Mouse (Mus musculus): ENCODE results near the gene Phactr3.
A peak's percentile ranks its signal among the peaks of the same experiment; 100 is the strongest.
"Not testable (repeated sequence)": the region's sequence is repeated elsewhere in the genome, so short reads cannot be mapped to it uniquely, and the experiment has no call there.

The Phactr3 gene

DNA sequence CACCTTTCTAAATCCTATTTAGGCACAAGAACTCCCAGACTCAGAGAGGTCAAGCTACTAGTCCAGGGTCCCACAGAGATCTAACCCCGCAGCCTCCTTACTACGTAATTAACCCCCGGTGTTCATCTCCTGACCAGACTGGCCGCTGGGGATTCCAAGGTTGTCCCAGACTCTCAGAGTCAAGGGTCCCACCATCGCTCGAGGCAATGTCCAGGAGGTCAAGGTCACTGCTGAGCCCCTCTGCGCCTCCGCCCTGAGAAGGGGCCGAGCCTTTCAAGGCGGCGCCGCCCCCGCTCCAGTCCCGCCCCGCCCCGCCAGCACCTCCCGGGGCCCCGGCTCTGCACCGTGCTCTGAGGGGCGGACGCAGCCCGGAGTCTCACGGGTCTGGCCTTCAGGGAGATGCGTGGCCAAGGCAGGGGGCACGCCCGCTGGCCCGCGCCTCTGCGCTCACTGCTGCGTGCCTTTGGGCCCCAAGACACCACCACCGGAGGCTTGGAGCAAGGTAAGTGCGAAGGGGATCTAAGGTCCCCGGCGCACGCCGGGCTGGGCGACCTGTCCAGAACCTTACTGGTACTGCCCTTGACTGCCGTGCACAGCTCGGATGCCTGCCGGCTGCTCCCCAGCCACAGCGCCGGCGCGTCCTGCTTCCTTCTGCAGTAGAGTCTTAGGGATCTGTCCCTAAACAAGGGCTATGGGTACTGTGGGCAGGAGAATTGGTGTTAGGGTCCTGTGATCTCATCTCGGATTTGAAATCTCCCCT, at the start of gene Phactr3:
TSS of gene Phactr3 (plus strand) at position 175 of the 760 bp plus-strand sequence.
- DNase-seq (ENCODE audit: low spot score in 2 of 2): no peak

DNA sequence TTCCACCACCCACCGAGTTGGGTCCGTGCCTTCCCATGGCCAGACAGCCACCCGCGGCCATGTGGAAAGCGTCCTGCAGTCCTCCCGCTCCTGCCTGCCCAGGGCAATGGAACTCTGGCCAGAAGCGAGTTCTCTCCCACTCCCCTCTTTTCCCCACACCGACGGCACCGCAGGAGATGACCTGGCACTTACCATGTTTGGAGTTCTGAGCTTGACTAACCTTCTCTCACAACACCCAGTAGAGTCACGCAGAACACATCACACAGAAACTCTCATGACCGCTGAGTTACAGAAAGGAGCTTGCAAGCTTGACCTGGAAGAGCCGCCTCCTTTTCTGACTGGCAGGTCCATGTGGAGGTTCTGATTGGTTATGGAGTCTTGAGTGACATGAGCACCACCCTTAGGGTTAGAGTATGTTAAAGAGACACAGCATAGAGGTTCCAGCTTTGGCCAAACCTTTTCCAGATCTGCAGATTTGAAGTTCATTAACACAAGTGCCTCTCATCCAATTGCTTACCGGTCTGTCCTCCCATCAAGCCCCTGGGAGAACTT, 40.5 kb upstream of the Phactr3 start, which contains the start of gene Zfp931:
TSS of gene Zfp931 (minus strand) at position 311 of the 552 bp plus-strand sequence.
- not testable (repeated sequence) for DNase-seq (ENCODE audit: low spot score in 2 of 2)

DNA sequence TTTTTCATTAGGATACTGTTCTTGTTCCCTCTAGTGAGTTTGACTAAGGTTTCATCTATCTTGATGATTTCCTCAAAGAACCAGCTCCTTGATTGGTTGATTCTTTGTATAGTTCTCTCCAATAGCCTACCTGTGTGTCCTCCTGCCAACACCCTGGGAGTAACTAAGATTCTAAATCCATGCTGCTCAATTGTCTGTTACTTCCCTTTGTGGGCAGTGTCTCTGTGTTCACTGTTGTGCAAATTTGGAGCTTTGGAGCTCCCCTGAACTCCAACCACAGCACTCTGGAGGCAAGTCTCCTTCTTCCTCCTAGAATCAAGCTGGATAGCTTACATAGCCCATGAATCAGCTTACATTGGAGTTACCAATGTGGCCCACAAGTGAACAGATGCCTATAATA, 29.2 kb upstream of the Phactr3 start:
- DNase-seq (ENCODE audit: low spot score in 2 of 2): no peak

DNA sequence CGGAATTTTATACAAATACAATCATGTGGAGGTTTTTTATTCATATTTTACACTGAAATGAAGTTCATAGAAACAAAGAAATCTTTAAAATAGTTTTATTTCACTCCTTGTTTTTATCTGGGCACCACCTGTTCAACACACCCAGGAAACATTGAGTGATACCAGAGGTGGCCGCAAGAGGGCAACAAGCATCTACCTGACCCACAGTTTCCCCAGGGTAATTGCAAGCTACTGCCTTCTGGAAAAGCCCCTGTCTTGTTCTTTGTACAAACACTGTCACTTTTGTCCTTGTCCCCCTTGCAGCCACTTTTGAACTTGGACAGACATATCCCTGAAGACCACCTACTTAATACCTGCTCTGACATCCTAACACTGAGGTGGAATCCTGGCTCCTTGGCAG, 20.8 kb upstream of the Phactr3 start:
- DNase-seq (ENCODE audit: low spot score in 2 of 2): peak in 1 of 2 experiments; percentile 49

DNA sequence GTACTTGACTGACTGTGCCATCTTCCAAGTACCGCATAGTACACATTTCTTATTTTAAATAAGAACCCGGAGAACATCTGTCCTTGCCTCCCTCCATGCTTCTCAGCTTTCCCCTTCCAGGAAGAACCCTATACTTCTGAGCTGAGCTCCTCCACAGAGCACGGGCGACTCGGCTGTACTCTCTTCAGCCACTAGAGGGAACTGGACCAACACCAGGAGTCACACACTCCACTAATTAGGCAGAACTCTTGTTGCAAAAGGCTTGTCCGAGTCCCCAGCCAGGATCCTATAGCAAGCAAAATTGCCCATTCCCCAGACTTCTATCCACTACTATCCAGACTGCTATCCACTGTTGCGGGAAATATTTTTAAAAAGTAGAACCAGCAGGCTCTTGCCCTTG, 16.8 kb upstream of the Phactr3 start:
- peak in 1 of 2 experiments; percentile 56 for DNase-seq (ENCODE audit: low spot score in 2 of 2)

DNA sequence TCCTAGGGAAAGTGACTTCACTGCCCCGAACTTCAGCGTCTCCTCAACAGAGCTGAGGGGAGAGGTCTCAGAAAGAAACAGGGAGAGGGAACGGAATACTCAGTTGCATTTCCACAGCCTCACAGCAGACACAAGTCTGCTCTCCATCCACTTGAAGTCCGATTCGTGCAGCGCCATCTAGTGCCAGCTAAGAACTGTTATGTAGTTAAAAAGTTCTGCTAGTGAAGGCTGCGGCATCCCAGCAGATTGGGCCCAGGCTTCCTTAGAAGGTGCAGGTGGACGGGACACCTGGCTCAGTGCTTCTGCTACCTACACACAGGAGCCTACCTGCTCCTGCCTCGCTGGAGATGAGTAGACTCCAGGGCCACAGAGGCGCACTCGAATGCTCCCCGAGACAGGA, 829 bp upstream of the Phactr3 start:
- no peak for DNase-seq (ENCODE audit: low spot score in 2 of 2)

DNA sequence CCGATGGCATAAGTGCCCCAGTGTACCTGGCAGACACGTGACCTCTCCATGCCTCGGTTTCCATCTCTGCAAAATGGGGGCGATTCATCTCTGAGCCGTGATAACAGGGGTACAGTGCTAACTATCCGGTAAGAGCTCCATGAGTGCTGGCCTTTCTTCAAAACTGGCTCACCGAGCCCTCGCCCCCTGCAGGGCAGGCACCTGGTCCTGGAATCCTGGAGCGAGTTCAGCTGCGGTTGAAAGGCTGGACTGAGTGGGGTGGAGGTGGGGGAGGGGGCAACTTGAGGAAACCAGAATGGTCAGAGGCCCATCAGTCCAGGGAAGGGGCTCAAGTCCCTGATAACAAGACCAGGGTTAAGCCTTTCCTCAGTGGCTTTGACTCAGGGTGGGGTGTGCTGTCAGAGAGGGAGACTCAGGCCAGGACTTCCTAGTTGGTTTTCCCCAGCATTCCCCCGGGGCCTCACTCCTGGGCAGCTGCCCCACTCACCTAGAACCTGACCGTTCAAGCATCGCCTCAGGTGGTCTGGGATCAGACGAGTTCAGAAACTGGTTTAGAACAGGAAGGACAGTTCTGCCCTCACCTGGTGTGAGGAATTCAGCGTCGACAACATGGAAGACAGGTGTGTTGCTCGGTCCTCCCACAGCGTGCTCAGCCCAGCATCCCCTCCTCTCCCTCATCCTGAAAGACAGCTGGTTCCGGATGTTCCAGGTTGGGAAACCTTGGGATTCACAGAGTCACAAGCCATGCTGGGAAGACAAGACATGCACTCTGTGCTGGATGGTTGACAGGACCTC, 983 bp downstream of the Phactr3 start:
- no peak for DNase-seq (ENCODE audit: low spot score in 2 of 2)

DNA sequence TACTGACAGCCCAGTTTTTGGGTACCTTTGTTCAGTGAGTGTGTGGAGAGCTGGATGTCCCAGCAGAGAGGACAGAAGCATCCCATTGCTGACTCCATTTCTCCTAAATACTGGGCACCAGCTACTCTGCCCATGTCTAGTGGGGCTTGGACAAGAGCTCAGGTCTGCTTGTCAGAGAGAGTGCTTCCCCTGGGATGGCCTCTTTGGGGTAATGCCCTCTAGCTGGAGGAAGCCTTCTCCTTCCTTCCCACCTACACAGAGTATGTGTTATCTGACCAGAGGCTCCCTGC, 1.5 kb downstream of the Phactr3 start:
- no peak for DNase-seq (ENCODE audit: low spot score in 2 of 2)

DNA sequence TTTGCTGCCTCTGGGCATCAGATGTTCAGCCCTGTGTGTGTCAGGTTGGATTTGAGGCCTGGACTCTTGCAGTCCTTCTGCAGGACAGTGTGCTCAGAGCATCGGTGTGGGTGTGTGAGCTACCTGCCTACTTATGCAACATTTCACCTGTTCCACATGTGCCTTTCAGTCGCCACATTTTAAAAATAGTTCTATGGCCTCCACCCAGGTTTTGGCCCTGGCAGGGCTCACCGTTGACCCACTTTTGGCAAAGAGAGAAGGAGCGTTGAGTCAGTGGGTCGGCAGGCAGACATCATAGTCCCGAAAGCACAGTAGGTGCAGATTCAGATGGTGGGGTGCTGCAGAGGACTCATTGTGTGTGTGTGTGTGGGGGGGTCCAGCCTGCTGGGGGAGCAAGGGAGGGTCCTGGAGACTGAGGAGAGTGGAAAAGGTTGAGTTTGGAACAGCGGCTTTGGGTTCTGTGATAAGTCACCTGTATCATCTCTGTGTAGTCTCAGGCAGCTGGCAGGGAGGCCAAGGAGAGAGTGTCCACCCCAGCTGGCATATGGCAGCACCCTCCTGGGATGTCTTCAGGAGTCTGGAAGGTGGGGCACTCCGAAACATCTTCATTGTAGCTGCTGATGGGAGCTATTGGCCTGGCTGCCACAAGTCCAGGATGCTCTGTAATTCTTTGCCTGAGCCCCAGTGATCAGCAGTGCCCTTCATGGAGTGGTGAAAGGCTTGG, 2.0 kb downstream of the Phactr3 start:
- no peak for DNase-seq (ENCODE audit: low spot score in 2 of 2)

DNA sequence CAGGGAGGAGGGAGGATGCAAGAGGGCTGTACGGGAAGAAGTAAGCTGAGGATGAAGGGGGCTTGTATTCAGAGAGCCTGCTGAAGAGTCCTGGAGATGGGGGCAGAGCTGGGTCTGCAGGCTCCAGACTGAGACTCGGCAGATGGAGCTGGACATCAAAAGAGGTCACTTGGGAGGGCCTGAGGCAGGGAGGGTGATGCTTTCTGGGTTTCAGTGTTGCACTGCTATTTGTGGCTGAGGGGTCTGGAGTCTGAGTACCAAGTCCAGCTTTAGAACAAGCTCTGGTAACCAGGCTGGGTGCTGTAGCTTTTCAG, 2.6 kb downstream of the Phactr3 start:
- no peak for DNase-seq (ENCODE audit: low spot score in 2 of 2)

DNA sequence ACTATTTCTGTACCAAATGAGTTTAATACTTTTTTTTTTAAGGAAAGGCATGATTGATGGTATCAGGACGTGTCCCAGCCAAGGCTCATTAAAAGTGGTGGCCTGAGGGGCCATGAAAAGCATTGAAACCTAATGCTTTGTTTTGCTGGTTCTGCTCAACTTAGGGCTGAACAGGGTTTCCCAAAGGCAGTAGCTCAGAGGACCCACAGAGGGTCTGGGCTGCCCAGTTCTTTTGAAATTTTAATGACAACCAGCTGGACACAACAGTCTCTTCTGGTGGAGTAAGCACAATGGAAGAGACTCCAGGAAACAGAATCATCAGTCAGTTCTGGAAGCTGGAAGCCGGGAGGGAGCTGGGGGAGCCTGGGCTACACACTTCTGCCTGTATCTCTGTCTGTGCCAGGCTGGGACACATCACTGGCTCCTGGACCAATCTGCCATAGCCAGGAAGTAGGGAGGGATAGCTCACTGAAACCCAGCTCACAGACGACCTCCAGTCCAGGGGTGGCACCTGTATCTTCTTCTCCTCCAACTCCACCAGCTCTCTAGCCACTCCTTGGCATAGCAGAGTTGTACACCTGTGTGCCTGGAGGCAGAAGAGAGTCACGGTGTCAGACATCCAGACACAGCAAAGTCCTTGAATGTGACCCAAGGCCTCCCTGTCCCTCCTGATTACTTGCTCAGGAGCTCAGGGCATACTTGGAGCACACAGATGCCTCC, 3.3 kb downstream of the Phactr3 start:
- peak; percentile 2 to 3 for DNase-seq (ENCODE audit: low spot score in 2 of 2)

DNA sequence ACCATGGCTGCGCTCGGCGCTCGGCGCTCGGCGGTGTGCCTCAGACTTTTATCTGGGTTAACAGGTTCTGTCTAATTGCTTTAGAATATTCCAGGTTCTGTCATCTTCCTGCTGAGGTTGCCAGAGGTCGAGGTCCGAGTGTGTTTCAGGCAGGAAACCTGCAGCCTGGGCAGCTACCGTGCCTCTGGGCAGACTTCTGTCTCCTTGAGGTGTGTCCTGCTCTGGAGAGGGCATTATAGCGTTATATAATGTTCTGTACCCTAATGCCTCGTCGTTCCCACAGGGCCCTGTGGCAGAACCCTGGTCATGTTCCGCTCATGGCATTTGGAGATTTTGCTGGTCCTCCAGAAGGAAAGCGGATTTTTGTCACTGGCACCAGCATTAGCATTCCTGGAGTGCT, 4.7 kb downstream of the Phactr3 start:
- DNase-seq (ENCODE audit: low spot score in 2 of 2): peak; percentile 2 to 6

DNA sequence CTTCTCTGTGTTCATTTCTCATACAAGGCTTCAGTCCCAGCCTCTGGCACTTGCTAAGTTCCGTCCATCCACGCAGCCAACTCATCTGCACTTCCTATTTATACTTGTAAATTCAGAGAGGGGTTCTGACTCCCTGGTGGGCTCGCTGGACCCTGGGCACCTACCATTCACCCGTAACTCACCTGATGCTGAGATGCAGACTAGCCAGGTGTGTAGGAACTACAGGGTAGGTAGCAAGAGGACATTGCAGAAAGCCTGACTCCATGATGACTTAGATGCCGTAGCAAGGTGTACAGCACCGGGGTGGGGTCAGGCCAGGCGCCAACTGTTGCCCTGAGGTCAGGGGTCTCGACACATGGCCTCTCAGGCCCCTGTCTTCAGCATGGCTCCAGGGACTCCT, 6.7 kb downstream of the Phactr3 start:
- DNase-seq (ENCODE audit: low spot score in 2 of 2): peak; percentile 5 to 7

DNA sequence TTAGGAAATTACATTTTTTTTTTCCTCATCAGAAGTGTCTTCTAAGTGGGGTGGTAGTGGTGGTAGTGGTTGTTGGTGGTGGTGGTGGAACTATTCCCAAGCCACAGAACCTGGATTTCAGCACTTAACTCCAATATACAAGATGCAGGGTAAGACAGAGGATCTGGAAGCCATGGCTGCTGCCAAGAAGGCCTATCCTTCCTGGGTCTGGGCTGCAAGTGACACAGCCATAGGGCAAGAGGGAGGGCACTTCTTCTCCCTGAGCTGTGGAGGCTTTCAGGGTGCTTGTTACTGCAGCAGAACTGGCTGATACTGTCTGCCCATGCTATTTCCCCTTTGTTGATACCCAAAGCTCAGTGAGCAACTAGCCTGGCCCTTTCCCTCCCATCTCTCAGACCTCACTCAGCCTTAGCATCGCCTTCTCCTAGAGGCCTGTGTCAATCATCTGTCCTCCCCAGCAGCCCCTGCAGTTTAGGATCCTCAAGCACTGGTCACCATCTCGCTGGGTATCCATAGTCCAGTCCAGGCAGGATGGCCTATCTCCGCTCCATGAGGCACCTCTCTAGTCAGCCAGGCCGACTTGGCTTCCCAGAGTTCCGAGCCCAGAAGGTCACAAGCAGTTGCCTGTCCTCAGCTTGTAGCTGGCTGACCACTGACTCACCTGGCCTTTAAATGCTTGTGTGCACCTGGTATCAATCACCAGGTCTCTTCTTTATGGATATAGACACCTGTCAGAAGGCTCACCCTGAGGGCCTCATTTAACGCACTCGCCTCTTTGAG, 7.5 kb downstream of the Phactr3 start:
- DNase-seq (ENCODE audit: low spot score in 2 of 2): peak; percentile 5

DNA sequence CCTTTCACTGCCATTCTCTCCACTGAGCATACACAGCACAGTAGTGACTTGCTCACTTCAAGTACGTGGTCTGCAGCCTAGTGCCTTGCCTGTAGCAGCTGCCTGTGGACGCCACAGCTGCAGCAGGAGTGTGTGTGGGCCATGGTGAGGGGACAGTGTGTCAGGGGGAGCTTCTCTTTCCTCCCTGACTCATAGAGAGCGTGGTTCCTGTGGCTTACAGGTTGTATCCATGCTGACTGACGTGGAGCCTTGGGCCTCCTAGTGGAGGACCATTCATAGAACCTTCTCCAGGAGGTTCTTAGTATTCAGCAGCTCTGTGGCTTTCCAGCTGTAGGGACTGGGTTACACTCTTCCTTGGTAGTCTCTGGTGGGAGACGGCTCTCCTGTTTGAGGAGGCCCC, 9.8 kb downstream of the Phactr3 start:
- peak in 1 of 2 experiments; percentile 5 for DNase-seq (ENCODE audit: low spot score in 2 of 2)

DNA sequence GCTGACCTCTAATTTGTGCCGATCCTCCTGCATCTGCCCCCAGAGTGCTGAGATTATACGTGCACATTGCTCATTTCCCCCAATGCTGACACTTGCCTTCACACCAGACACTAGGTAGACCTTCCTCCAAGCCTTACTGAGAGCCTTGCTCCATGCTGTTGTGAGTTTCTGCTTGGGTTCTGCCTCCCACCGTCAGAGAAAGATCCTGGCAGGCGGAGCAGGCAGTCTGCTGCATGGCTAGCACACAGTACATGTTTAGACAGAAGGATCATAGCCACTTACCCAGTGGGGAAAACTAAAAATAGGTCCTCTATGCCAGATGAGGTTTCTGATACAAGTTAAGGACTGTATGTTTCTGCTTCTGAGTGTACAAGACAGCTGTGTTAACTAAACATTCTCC, 10.4 kb downstream of the Phactr3 start:
- peak in 1 of 2 experiments; percentile 22 for DNase-seq (ENCODE audit: low spot score in 2 of 2)

DNA sequence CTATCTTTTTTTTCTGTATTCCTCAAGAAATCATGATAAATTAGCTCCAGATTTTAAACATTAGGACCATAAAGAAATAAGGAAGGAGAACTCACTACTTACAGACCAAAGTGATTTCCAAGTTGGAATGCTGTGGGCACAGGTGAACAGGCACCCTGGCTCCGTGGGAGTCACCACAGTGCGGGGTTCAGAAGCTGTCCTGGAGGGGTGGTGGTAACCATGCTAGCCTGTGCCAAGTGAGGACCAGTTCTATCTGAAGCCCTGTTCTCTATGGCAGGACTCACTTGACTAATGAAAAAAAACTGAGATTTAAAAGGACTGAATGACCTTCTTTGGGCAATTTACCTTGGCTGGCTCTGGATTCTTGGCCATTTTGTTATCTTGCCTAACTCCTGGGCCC, 10.9 kb downstream of the Phactr3 start:
- DNase-seq (ENCODE audit: low spot score in 2 of 2): peak in 1 of 2 experiments; percentile 6

DNA sequence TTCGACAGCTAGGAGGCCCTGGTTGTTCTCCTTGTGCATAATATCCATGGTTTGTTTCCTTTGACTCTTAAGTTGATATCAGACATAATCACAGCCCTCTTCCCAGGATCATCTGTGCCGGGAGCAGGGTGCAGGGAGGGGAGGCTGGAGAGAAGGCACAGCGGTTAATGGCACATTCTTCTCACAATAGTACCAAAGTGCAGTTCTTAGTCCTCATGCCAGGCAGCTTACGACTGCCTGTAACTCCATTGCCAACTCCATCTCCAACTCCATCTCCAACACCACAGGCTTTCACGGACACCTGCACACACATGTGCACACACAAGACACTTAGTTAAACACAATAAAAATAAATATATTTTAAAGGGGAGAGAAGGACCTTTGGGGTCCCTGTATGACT, 11.8 kb downstream of the Phactr3 start:
- no peak for DNase-seq (ENCODE audit: low spot score in 2 of 2)

DNA sequence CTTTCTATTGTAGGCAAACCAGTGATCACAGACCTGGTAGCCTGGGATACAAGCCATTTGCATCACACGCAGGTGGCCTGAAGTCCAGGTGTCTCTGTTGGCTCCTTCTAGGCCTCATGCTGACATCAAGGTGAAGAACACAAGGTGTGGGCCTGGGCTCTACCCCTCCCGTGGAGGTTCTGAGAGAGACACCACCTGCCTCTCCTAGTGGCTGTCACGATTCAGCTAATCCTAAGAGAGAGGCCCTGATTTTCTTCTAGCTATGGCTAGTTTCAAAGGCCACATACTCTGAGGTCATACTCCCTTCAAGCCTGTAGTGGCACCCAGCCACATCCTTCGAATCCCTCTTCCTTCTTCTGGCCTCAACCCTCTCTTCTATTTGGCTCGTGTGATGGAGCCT, 12.2 kb downstream of the Phactr3 start:
- DNase-seq (ENCODE audit: low spot score in 2 of 2): peak in 1 of 2 experiments; percentile 4

DNA sequence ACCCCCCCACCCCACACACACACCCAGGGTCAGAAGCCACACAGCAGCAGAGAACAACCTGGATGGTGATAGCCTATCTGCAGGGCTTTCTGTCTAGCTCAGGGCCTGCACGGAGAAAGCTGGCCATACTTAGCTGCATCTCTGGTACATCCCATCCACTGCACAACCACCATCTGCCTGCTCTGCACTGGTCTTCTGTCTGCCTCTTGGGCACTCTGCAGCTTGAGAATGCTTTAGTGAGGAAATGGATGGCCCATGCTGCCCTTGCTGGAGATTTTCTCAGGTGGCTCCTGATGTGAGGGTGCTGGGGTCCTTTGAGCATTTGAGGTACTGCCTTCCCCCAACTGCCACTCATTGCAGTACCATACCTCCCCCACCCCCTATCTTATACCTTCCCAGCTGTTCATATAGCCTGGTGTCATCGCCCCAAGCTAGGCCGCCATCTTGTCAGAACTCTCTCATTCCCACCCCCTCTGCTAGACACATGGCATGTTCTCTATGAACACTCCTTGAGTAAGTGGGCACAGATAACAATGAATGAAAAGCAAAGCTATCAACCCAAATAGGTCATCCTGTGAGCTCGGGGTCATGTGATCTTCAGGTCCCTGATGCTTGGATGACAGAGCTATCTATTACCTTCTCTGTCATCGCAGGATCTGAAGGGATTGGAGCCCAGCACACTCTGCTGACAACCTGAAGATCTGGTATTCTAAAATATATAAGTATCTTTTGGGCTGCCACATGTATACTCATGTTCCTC, 13.0 kb downstream of the Phactr3 start:
- DNase-seq (ENCODE audit: low spot score in 2 of 2): no peak
